ENCODE assay signal across 10 mouse cellular contexts in the genomic region with DNA sequence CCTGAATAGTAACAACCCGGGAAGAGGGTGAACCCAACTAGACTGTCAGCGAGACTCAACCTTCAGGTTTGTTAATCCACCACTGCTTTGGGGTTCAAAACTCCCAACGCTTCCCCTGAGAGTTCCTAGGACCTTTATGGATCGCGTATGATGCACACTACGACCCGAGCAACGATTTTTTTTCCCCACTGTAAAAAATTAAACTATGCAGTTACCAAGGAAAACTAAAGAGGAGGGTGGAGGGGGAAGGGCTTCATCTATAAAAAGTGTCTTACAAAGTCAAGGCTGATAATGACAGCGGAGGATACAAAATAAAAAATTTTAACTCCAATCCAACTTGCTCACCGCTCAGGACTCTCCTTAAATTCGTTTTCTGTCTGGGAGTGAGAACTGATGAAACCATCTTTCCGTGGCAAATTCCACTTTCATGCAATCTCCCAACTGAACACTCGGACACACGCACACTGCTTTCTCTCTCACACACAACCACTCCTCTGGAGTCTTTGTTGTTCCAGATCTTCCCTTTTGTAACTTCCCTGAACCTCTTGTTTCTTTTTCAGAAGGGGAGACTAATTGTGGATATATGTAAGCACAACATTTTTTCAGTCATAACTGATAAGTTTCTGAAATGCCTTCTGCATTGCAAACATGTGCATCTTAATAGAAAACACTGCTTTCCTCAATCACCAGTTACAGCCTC. TPM values are rescaled to one million over a fixed set of nuclear protein-coding genes. Genes with fewer than 3 reads are reported as not detected.
A peak's percentile ranks its signal among the peaks of the same experiment; 100 is the strongest.
DNase-seq lines count a peak whose midpoint lies in the region; ATAC-seq and TF ChIP-seq lines count a peak whose summit lies in the region.
"Had no signal": no experiment of that assay in that cellular context is flagged by ENCODE, and none has a peak within 500 bp of the region (broad histone marks: within the 10 kb centered on the region; RNA-seq: fewer than 3 reads in every experiment).

No protein-coding gene starts in this region.

- no peak for TF ChIP-seq EP300 in stomach, postnatal 0 days (optimal IDR thresholded peaks at IDR 0.05)

- ATAC-seq in lung, embryonic 16.5 days (ENCODE audit: low read depth): no peak
- no peak for ATAC-seq in forebrain, postnatal 0 days
- ATAC-seq in stomach, postnatal 0 days (ENCODE audit: low FRiP score, low TSS enrichment): no peak

- H3K4me2 ChIP-seq in lung, embryonic 16.5 days (ENCODE audit: low read depth, low read length): peak overlapping the region; percentile 47
- peak overlapping the region; percentile 63; the same call in 1 of the 2 replicates for H3K4me2 ChIP-seq in forebrain, postnatal 0 days (ENCODE audit: low read depth)
- H3K4me2 ChIP-seq in stomach, postnatal 0 days (replicated peaks; ENCODE audit: low read depth): peak overlapping the region; percentile 52

- H3K9ac ChIP-seq in lung, embryonic 16.5 days (ENCODE audit: low read length): peak overlapping the region; percentile 35
- H3K9ac ChIP-seq in forebrain, postnatal 0 days: no peak overlapping the region
- peak overlapping the region; percentile 31; the same call in 1 of the 2 replicates for H3K9ac ChIP-seq in stomach, postnatal 0 days (ENCODE audit: low read length)

- no peaks in the 10 kb centered on the region for H3K9me3 ChIP-seq in lung, embryonic 16.5 days (ENCODE audit: control insufficient read depth, low read length)
- no peaks in the 10 kb centered on the region for H3K9me3 ChIP-seq in forebrain, postnatal 0 days (ENCODE audit: low read length)
- H3K9me3 ChIP-seq in stomach, postnatal 0 days (ENCODE audit: control insufficient read depth, low read length): no peaks in the 10 kb centered on the region

- H3K27me3 ChIP-seq in lung, embryonic 16.5 days (ENCODE audit: control insufficient read depth, insufficient read depth, low read depth, low read length): peaks cover 42% of the 10 kb centered on the region
- H3K27me3 ChIP-seq in forebrain, postnatal 0 days (ENCODE audit: insufficient read depth, low read length): peaks cover 53% of the 10 kb centered on the region
- peaks cover 3% of the 10 kb centered on the region; the same call in 1 of the 2 replicates for H3K27me3 ChIP-seq in stomach, postnatal 0 days (ENCODE audit: control insufficient read depth, insufficient read depth, low read length)

- H3K36me3 ChIP-seq in lung, embryonic 16.5 days (ENCODE audit: control insufficient read depth, insufficient read depth, low read length): no peaks in the 10 kb centered on the region
- H3K36me3 ChIP-seq in forebrain, postnatal 0 days (ENCODE audit: insufficient read depth): no peaks in the 10 kb centered on the region
- no peaks in the 10 kb centered on the region for H3K36me3 ChIP-seq in stomach, postnatal 0 days (ENCODE audit: control insufficient read depth, insufficient read depth, low read length)

- H3K4me1 ChIP-seq in lung, embryonic 16.5 days (replicated peaks; ENCODE audit: control insufficient read depth, insufficient read depth, low read length): no peaks in the 10 kb centered on the region
- peaks cover 16% of the 10 kb centered on the region for H3K4me1 ChIP-seq in forebrain, postnatal 0 days (ENCODE audit: insufficient read depth)
- H3K4me1 ChIP-seq in stomach, postnatal 0 days (replicated peaks; ENCODE audit: control insufficient read depth, insufficient read depth): no peaks in the 10 kb centered on the region

- WGBS in lung, embryonic 16.5 days: 2% methylated on average over 14 of the region's 14 CpGs
- 2% methylated on average over 14 of the region's 14 CpGs for WGBS in forebrain, postnatal 0 days
- WGBS in stomach, postnatal 0 days: 5% methylated on average over 14 of the region's 14 CpGs

- DNase-seq in lung, postnatal 14 days: no peak
- DNase-seq in forebrain, postnatal 0 days: peak; percentile 34
- DNase-seq in mesoderm, embryonic 11.5 days (ENCODE audit: low read depth, low spot score): peak; percentile 6
- DNase-seq in stomach, postnatal 0 days (ENCODE audit: low spot score): no peak
- no peak for DNase-seq in thymus, postnatal 4 days
- DNase-seq in right cerebral cortex, postnatal 14 days: no peak
- no peak for DNase-seq in kidney, postnatal 25 days
- DNase-seq: layer of hippocampus, adult 9-11 months had no signal

- peak overlapping the region; percentile 36 for H3K4me3 ChIP-seq in lung, embryonic 16.5 days (ENCODE audit: low read length)
- H3K4me3 ChIP-seq in forebrain, postnatal 0 days (ENCODE audit: low read depth, low read length): peak overlapping the region; percentile 38; the same call in 1 of the 2 replicates
- H3K4me3 ChIP-seq in stomach, postnatal 0 days (ENCODE audit: low read depth, low read length): peak overlapping the region; percentile 42

- no peak for TF ChIP-seq CTCF in forebrain, postnatal 0 days (IDR thresholded peaks at IDR 0.05; ENCODE audit: low read depth)
- no peak for TF ChIP-seq CTCF in stomach, postnatal 0 days (IDR thresholded peaks at IDR 0.05; ENCODE audit: low read depth)

- peak overlapping the region; percentile 22; the same call in 1 of the 2 replicates for H3K27ac ChIP-seq in lung, embryonic 16.5 days (ENCODE audit: low read length)
- H3K27ac ChIP-seq in forebrain, postnatal 0 days (ENCODE audit: low read depth, low read length): no peak overlapping the region
- no peak overlapping the region; the same call in 1 of the 2 replicates for H3K27ac ChIP-seq in stomach, postnatal 0 days (replicated peaks)

RNA-seq across cellular contexts. Expression of gene Hpse2, which starts 0.9 kb away (rescaled TPM):
- 6.0 and 6.3 TPM in 2 replicates for polyA plus RNA-seq in lung, embryonic 16.5 days (2015; fragmentation: Nextera tagmentation; extraction: Ambion mirVana)
- total RNA-seq in forebrain, postnatal 0 days (2014; rRNA removed): 0.54 and 0.57 TPM in 2 replicates
- polyA plus RNA-seq in forebrain, postnatal 0 days (2015; fragmentation: Nextera tagmentation; extraction: Ambion mirVana): 0.16 and 0.34 TPM in 2 replicates
- polyA plus RNA-seq in stomach, postnatal 0 days (2015; fragmentation: Nextera tagmentation; extraction: Ambion mirVana): 1.3 and 1.4 TPM in 2 replicates
- total RNA-seq: megakaryocyte-erythroid progenitor cell, adult 5-6 weeks had no signal

RNA-seq across cellular contexts. Expression of gene Cnnm1, which starts 53.0 kb away (rescaled TPM):
- 0.08 and 0.09 TPM in 2 replicates for polyA plus RNA-seq in lung, embryonic 16.5 days (2015; fragmentation: Nextera tagmentation; extraction: Ambion mirVana)
- total RNA-seq in forebrain, postnatal 0 days (2014; rRNA removed): 6.9 and 7.6 TPM in 2 replicates
- polyA plus RNA-seq in forebrain, postnatal 0 days (2015; fragmentation: Nextera tagmentation; extraction: Ambion mirVana): 1.7 and 2.1 TPM in 2 replicates
- 0.47 and 0.56 TPM in 2 replicates for polyA plus RNA-seq in stomach, postnatal 0 days (2015; fragmentation: Nextera tagmentation; extraction: Ambion mirVana)

Comparison
In these comparisons a context has a peak if more than half of its experiments do, and no peak if none do; other contexts are left out.
1. DNase-seq: peak in forebrain, postnatal 0 days (single experiment) and mesoderm, embryonic 11.5 days (single experiment); none in lung, postnatal 14 days (single experiment), stomach, postnatal 0 days (single experiment), thymus, postnatal 4 days (single experiment), right cerebral cortex, postnatal 14 days (single experiment) and kidney, postnatal 25 days (0 of 2).
2. Peak in every context shown above with its lines, with median percentiles within 50 percentile points of each other: H3K4me2 ChIP-seq and H3K4me3 ChIP-seq.